Mouse (Mus musculus) thymus, adult 18-20 months (tissue): Measurements from ENCODE around the gene Emilin2.

Experiments used
- DNase-seq, 2 experiments: peaks; one replicate each; pipeline ENCODE4 v3.0.0; 2022; ENCODE audit warnings: mixed read lengths in 2 of 2

Emilin2 gene

GRCm38 (mm10) chr17:71260658-71261057, 51.1 kb downstream of the Emilin2 start:
- no peak for DNase-seq

- DNase-seq = no peak
Observed at GRCm38 (mm10) chr17:71259727-71260126, 52.1 kb downstream of the Emilin2 start.

GRCm38 (mm10) chr17:71256806-71257536, 54.8 kb downstream of the Emilin2 start:
- no peak for DNase-seq

- DNase-seq = no peak
Observed at GRCm38 (mm10) chr17:71256068-71256615, 55.6 kb downstream of the Emilin2 start.

GRCm38 (mm10) chr17:71254736-71255135, 57.0 kb downstream of the Emilin2 start:
- DNase-seq = no peak

GRCm38 (mm10) chr17:71254106-71254505, 57.7 kb downstream of the Emilin2 start:
- no peak for DNase-seq

- DNase-seq = no peak
Observed at GRCm38 (mm10) chr17:71253391-71253790, 58.4 kb downstream of the Emilin2 start.

- no peak for DNase-seq
Observed at GRCm38 (mm10) chr17:71252101-71252500, 59.7 kb downstream of the Emilin2 start.

- DNase-seq = no peak
Observed at GRCm38 (mm10) chr17:71251601-71252001, 60.2 kb downstream of the Emilin2 start.

- no peak for DNase-seq
Observed at GRCm38 (mm10) chr17:71250819-71251600, 60.8 kb downstream of the Emilin2 start.

GRCm38 (mm10) chr17:71250046-71250445, 61.7 kb downstream of the Emilin2 start:
- DNase-seq = no peak

- DNase-seq = no peak
Observed at GRCm38 (mm10) chr17:71248963-71249362, 62.8 kb downstream of the Emilin2 start.

GRCm38 (mm10) chr17:71246022-71246421, 65.8 kb downstream of the Emilin2 start:
- DNase-seq = no peak

GRCm38 (mm10) chr17:71245133-71245532, 66.6 kb downstream of the Emilin2 start:
- no peak for DNase-seq

GRCm38 (mm10) chr17:71242666-71243065, 69.1 kb downstream of the Emilin2 start:
- no peak for DNase-seq

- DNase-seq = no peak
Observed at GRCm38 (mm10) chr17:71240811-71241210, 71.0 kb downstream of the Emilin2 start.

GRCm38 (mm10) chr17:71238494-71238893, 73.3 kb downstream of the Emilin2 start:
- no peak for DNase-seq

- no peak for DNase-seq
Observed at GRCm38 (mm10) chr17:71235229-71235958, 76.4 kb downstream of the Emilin2 start.

GRCm38 (mm10) chr17:71234041-71234594, 77.7 kb downstream of the Emilin2 start:
- DNase-seq = no peak

- DNase-seq = no peak
Observed at GRCm38 (mm10) chr17:71233210-71233609, 78.6 kb downstream of the Emilin2 start.

- DNase-seq = no peak
Observed at GRCm38 (mm10) chr17:71231998-71232397, 79.8 kb downstream of the Emilin2 start.

- DNase-seq = no peak
Observed at GRCm38 (mm10) chr17:71230108-71230709, 81.6 kb downstream of the Emilin2 start.
